Mouse (Mus musculus): ENCODE data around the gene Fam43b. TPM values are rescaled to one million over a fixed set of nuclear protein-coding genes. Genes with fewer than 3 reads are reported as not detected.

Gene Fam43b
- polyA plus RNA-seq, 1 experiment = not detected

DNA sequence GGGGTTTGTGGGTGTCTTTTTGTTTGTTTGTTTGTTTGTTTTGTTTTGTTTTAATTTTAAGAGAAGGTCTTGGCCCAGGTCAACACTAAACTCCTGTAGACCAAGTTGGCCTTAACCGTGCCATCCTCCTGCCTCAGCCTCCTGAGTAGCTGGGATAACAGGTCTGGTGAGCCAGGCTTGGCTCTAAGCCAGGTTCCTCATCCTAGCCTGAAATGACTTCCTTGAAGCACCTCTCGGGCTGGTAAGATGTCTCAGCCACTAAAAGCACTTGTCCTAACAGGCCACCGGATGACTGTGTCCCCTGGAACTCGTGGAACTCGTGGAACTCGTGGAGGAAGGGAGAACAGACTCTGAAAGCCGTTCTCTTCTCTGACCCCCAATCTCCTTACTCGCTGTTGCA is 40.2 kb downstream of the Fam43b start:
- 71% methylated on average over 8 of the region's 8 CpGs for WGBS
- no peak for DNase-seq
- Histone ChIP-seq H3K4me1 (ENCODE audit: control insufficient read depth, insufficient read depth, low read length) (no peaks in the 10 kb centered on the region), H3K4me3 (replicated peaks; ENCODE audit: extremely low read depth, low read depth, low read length) (no peak overlapping the region)
- TF ChIP-seq CTCF (IDR thresholded peaks at IDR 0.05; ENCODE audit: insufficient read depth, low read length) = no peak

DNA sequence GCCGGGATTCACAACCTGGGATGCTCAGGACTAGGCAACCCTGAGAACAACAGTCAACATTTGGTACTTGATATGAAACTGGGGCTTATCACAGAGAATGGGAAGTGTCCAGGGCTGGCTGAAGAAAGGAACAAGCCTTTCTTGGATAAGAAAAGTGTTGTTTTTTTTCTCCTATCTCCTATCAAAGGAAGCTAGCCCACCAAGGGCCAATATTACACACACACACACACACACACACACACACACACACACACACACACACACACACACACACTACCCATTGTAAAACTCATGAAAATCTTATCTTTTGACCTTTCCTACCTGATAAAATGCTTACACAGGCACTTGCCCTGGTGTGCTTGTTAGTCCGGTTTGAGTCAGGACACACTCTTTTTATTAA is 40.8 kb downstream of the Fam43b start:
- no peaks in the 10 kb centered on the region for H3K4me1 ChIP-seq (ENCODE audit: control insufficient read depth, insufficient read depth, low read length)
- WGBS = 81% methylated on average over 2 of the region's 2 CpGs
- TF ChIP-seq POLR2A (IDR thresholded peaks at IDR 0.05; ENCODE audit: borderline replicate concordance, extremely low read depth, low read depth, low read length) (no peak), CTCF (IDR thresholded peaks at IDR 0.05; ENCODE audit: insufficient read depth, low read length) (no peak)
- no peak overlapping the region for H3K4me3 ChIP-seq (replicated peaks; ENCODE audit: extremely low read depth, low read depth, low read length)
- no peak for DNase-seq

GRCm38 (mm10) chr4:138353438-138354171 is 42.7 kb downstream of the Fam43b start:
- no peak for DNase-seq
- no peak overlapping the region for H3K4me3 ChIP-seq (replicated peaks; ENCODE audit: extremely low read depth, low read depth, low read length)
- TF ChIP-seq CTCF (IDR thresholded peaks at IDR 0.05; ENCODE audit: insufficient read depth, low read length) (no peak), POLR2A (IDR thresholded peaks at IDR 0.05; ENCODE audit: borderline replicate concordance, extremely low read depth, low read depth, low read length) (no peak)
- WGBS = 68% methylated on average over 10 of the region's 10 CpGs
- no peaks in the 10 kb centered on the region for H3K4me1 ChIP-seq (ENCODE audit: control insufficient read depth, insufficient read depth, low read length)

DNA sequence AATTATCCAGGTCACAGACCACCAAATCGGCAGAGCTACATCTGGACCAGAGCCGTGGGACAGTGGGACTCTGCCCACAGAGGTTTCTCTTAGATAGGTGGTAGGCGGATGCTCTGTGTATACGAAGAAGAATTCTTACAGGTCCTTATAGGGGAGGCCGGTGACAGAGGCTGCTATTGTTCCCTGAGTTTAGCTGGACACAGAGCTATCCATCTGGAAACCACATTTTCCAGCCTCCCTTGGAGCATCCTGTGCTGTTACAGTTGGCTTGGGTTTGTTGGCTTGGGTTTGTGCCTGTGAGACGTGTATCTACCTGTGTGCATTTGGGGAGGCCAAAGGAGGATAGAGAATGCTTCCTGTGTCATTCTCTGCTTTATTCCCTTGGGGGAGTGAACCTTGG is 43.6 kb downstream of the Fam43b start:
- Histone ChIP-seq H3K4me1 (ENCODE audit: control insufficient read depth, insufficient read depth, low read length) (no peaks in the 10 kb centered on the region), H3K4me3 (replicated peaks; ENCODE audit: extremely low read depth, low read depth, low read length) (no peak overlapping the region)
- no peak for TF ChIP-seq CTCF (IDR thresholded peaks at IDR 0.05; ENCODE audit: insufficient read depth, low read length)
- no peak for TF ChIP-seq POLR2A (IDR thresholded peaks at IDR 0.05; ENCODE audit: borderline replicate concordance, extremely low read depth, low read depth, low read length)
- DNase-seq = no peak
- 88% methylated on average over 6 of the region's 6 CpGs for WGBS

DNA sequence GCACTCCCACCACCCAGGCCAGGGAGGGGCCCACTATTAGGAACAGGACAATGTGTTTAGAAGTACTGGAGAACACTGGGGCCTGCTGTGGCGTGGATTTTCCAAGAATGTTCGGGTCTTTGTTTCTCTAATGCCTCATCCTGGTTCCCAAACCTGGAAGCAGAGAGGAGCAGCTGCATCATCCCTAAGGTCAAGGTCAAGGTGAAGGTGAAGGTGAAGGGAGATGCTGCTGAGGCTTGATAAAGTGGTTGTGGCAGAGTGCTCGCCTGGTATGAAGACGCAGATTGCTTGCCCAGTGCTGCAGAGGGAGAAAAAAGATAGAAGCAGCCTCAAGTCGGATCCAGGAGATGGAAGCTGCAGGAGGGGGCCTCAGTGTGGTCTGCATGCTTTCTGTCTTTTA is 44.5 kb downstream of the Fam43b start:
- TF ChIP-seq POLR2A (IDR thresholded peaks at IDR 0.05; ENCODE audit: borderline replicate concordance, extremely low read depth, low read depth, low read length) (no peak), CTCF (IDR thresholded peaks at IDR 0.05; ENCODE audit: insufficient read depth, low read length) (no peak)
- Histone ChIP-seq H3K4me3 (replicated peaks; ENCODE audit: extremely low read depth, low read depth, low read length) (no peak overlapping the region), H3K4me1 (ENCODE audit: control insufficient read depth, insufficient read depth, low read length) (no peaks in the 10 kb centered on the region)
- 89% methylated on average over 5 of the region's 5 CpGs for WGBS
- DNase-seq = no peak

- DNase-seq = no peak
- Histone ChIP-seq H3K4me3 (replicated peaks; ENCODE audit: extremely low read depth, low read depth, low read length) (no peak overlapping the region), H3K4me1 (ENCODE audit: control insufficient read depth, insufficient read depth, low read length) (no peaks in the 10 kb centered on the region)
- WGBS = 69% methylated on average over 7 of the region's 7 CpGs
- no peak for TF ChIP-seq CTCF (IDR thresholded peaks at IDR 0.05; ENCODE audit: insufficient read depth, low read length)
- TF ChIP-seq POLR2A (IDR thresholded peaks at IDR 0.05; ENCODE audit: borderline replicate concordance, extremely low read depth, low read depth, low read length) = no peak
These were observed 47.6 kb downstream of the Fam43b start for GRCm38 (mm10) chr4:138348716-138349115.

- no peak for DNase-seq
- 74% methylated on average over 1 of the region's 1 CpGs for WGBS
- TF ChIP-seq POLR2A (IDR thresholded peaks at IDR 0.05; ENCODE audit: borderline replicate concordance, extremely low read depth, low read depth, low read length) (no peak), CTCF (IDR thresholded peaks at IDR 0.05; ENCODE audit: insufficient read depth, low read length) (no peak)
These were observed 49.0 kb downstream of the Fam43b start for GRCm38 (mm10) chr4:138347280-138347679.

GRCm38 (mm10) chr4:138344891-138345545 is 51.3 kb downstream of the Fam43b start:
- TF ChIP-seq POLR2A (IDR thresholded peaks at IDR 0.05; ENCODE audit: borderline replicate concordance, extremely low read depth, low read depth, low read length) (no peak), CTCF (IDR thresholded peaks at IDR 0.05; ENCODE audit: insufficient read depth, low read length) (no peak)
- no peak overlapping the region for H3K4me3 ChIP-seq (replicated peaks; ENCODE audit: extremely low read depth, low read depth, low read length)
- no peaks in the 10 kb centered on the region for H3K4me1 ChIP-seq (ENCODE audit: control insufficient read depth, insufficient read depth, low read length)
- no peak for DNase-seq
- 51% methylated on average over 9 of the region's 9 CpGs for WGBS

More at GRCm38 (mm10) chr4:138347280-138347679, 49.0 kb downstream of the Fam43b start:
- Histone ChIP-seq H3K4me3 (replicated peaks; ENCODE audit: extremely low read depth, low read depth, low read length) (no peak overlapping the region), H3K4me1 (ENCODE audit: control insufficient read depth, insufficient read depth, low read length) (no peaks in the 10 kb centered on the region)

Other genes with a start within 250 kb of the Fam43b start
- 53.4 and 78.4 TPM in 2 replicates for gene Hp1bp3, start 180.2 kb downstream of the Fam43b start, polyA plus RNA-seq (2012; rRNA removed)
- gene Sh2d5, start 146.1 kb downstream of the Fam43b start, polyA plus RNA-seq (2012; rRNA removed) = 0.22 and 0.28 TPM in 2 replicates
- gene Kif17, start 146.1 kb downstream of the Fam43b start, polyA plus RNA-seq (2012; rRNA removed) = 0.70 and 0.91 TPM in 2 replicates
- gene Ddost, start 91.8 kb downstream of the Fam43b start, polyA plus RNA-seq (2012; rRNA removed) = 194 and 198 TPM in 2 replicates
- 178 and 182 TPM in 2 replicates for gene Pink1, start 70.2 kb downstream of the Fam43b start, polyA plus RNA-seq (2012; rRNA removed)
- 2.6 and 2.9 TPM in 2 replicates for gene Cda, start 28.5 kb downstream of the Fam43b start, polyA plus RNA-seq (2012; rRNA removed)
- 15.2 and 16.5 TPM in 2 replicates for gene Mul1, start 38.1 kb upstream of the Fam43b start, polyA plus RNA-seq (2012; rRNA removed)
- 21.7 and 26.9 TPM in 2 replicates for gene Camk2n1, start 57.8 kb upstream of the Fam43b start, polyA plus RNA-seq (2012; rRNA removed)
- gene Vwa5b1, start 239.4 kb upstream of the Fam43b start, polyA plus RNA-seq (2012; rRNA removed) = 0.09 and 0.23 TPM in 2 replicates

Data from lung, adult 2 months (tissue).